Mouse (Mus musculus) lung, embryonic 14.5 days (tissue): ENCODE results near the gene Dhrs9. TPM values are rescaled to one million over a fixed set of nuclear protein-coding genes. Genes with fewer than 3 reads are reported as not detected.
A peak's percentile ranks its signal among the peaks of the same experiment; 100 is the strongest.

Source experiments
- ATAC-seq: fragments of 200-750 bp; cut with Nextera tagmentation; 2 replicates; pipeline ENCODE4 v1.8.0; 2017; ENCODE audit warnings: mild to moderate bottlenecking, moderate TSS enrichment, moderate library complexity; ENCODE audit not compliant: insufficient read depth
- DNase-seq: peaks from one replicate; pipeline ENCODE4 v3.0.0-alpha.2; 2015
- H3K27ac ChIP-seq: fragments of 300-500 bp; sonication (generic); 2 replicates; pipeline ENCODE4 v1.5.1; 2014; ENCODE audit warnings: low read depth, mild to moderate bottlenecking, moderate library complexity
- H3K27me3 ChIP-seq: fragments of 300-500 bp; sonication (generic); 2 replicates; pipeline ENCODE4 v1.6.1; 2014; ENCODE audit warnings: low read length, control low read depth; ENCODE audit not compliant: insufficient read depth
- H3K36me3 ChIP-seq: fragments of 300-500 bp; sonication (generic); 2 replicates; pipeline ENCODE4 v1.6.1; 2014; ENCODE audit warnings: control low read depth; ENCODE audit not compliant: insufficient read depth
- H3K4me1 ChIP-seq: fragments of 300-500 bp; sonication (generic); 2 replicates; pipeline ENCODE4 v1.6.1; 2014; ENCODE audit warnings: antibody characterized with exemption, control low read depth; ENCODE audit not compliant: insufficient read depth
- H3K4me2 ChIP-seq: fragments of 300-500 bp; sonication (generic); 2 replicates; pipeline ENCODE4 v1.6.1; 2014; ENCODE audit warnings: mild to moderate bottlenecking
- H3K4me3 ChIP-seq: fragments of 300-500 bp; sonication (generic); 2 replicates; pipeline ENCODE4 v1.5.1; 2014; ENCODE audit warnings: low read depth, low read length
- H3K9ac ChIP-seq: fragments of 300-500 bp; sonication (generic); 2 replicates; pipeline ENCODE4 v1.6.1; 2014
- H3K9me3 ChIP-seq: fragments of 300-500 bp; sonication (generic); 2 replicates; pipeline ENCODE4 v1.6.1; 2016; ENCODE audit warnings: low read depth, low read length, control low read depth
- CTCF ChIP-seq: IDR thresholded peaks from 2 replicates; pipeline ENCODE4 v1.5.1; 2016; ENCODE audit warnings: antibody characterized with exemption, low read depth
- WGBS: fragments of 180-500 bp; shearing (Covaris S2); extraction: QIAGEN DNeasy Blood & Tissue Kit; methylation state at CpG from one replicate; pipeline ENCODE4 v1.1.7; 2014; 5-methylcytosine and 5-hydroxymethylcytosine counted together
- polyA plus RNA-seq: library from polyadenylated mRNA; unstranded; fragments of >200 nt; fragmentation: Nextera tagmentation; extraction: Ambion mirVana; gene quantifications from 2 replicates; pipeline ENCODE4 v1.2.1, GENCODE M21; 2014

The Dhrs9 gene
- polyA plus RNA-seq, 1 experiment from 2014 or later = not detected

DNA sequence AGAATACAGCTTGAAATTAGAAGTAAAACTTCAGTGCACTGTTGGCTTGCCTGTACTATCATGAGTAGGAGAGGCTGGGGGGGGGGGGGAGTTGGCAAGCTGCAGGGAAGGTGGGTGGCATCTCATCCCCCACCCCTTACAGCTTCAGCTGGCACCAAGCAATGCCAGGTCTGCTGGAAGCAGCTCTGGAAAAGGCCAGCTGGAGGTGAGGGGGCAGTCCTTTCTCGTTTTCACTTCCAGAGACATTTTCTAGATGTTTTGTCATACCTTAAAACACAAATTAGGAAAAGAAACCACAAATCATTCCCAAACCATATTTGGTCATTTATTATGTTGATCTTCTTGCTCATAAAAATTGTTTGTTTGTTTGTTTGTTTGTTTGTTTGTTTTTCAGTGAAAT is 444 bp upstream of the Dhrs9 start:
- H3K27me3 ChIP-seq = no peaks in the 10 kb centered on the region
- H3K36me3 ChIP-seq = no peaks in the 10 kb centered on the region
- H3K4me2 ChIP-seq = no peak overlapping the region
- H3K9me3 ChIP-seq = no peaks in the 10 kb centered on the region
- no peak overlapping the region for H3K9ac ChIP-seq
- no peak overlapping the region for H3K27ac ChIP-seq
- no peak for TF ChIP-seq CTCF
- 17% methylated on average over 1 of the region's 1 CpGs for WGBS
- H3K4me3 ChIP-seq = no peak overlapping the region
- H3K4me1 ChIP-seq = no peaks in the 10 kb centered on the region
- ATAC-seq (no peak), DNase-seq (no peak)

DNA sequence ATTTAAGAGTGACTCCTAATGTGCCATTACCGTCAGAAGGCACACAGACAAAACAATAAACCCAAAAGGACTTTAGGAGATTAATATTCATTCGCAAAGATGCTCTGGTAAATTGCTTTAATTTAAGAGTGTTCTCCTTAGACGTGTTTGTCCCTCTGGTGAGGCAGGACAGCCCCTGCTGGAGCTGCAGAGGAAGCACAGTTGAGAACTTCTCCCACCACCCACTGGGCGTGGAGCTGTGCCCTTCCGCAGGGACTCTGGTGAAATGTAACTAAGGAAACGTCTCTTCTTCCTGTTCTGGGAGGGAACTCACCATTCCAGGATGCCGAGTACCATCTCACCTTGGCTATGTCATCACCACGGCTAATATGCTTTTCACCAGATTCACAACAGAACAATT is 1.5 kb downstream of the Dhrs9 start:
- DNase-seq = peak; percentile 40
- no peak for ATAC-seq
- TF ChIP-seq CTCF = peak; percentile 56
- Histone ChIP-seq H3K27me3 (no peaks in the 10 kb centered on the region), H3K9me3 (no peaks in the 10 kb centered on the region), H3K36me3 (no peaks in the 10 kb centered on the region), H3K4me2 (no peak overlapping the region), H3K4me3 (no peak overlapping the region), H3K9ac (no peak overlapping the region), H3K4me1 (no peaks in the 10 kb centered on the region), H3K27ac (no peak overlapping the region)
- WGBS = 44% methylated on average over 8 of the region's 8 CpGs

DNA sequence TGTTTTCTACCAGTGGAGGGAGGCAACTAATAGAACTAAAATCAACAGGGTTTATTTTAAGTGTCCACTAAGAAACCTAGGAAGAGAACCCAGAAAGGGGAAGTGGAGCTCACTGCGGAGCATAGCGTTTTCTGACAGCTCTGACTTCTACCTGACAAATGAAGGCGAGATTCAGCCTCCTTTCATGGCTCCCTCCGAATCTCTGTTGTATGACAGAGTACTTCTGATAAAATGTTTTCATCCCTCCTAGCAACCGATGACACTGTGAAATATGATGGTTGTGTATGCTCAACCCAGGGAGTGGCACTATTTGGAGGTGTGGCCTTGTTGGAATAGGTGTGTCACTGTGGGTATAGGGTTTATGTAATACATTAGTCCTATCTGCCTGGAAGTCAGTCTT is 2.6 kb downstream of the Dhrs9 start:
- TF ChIP-seq CTCF = no peak
- H3K27ac ChIP-seq = no peak overlapping the region
- no peak for DNase-seq
- ATAC-seq = no peak
- no peaks in the 10 kb centered on the region for H3K27me3 ChIP-seq
- H3K4me3 ChIP-seq = no peak overlapping the region
- no peaks in the 10 kb centered on the region for H3K9me3 ChIP-seq
- no peak overlapping the region for H3K9ac ChIP-seq
- no peak overlapping the region for H3K4me2 ChIP-seq
- WGBS = 71% methylated on average over 5 of the region's 5 CpGs
- no peaks in the 10 kb centered on the region for H3K4me1 ChIP-seq
- no peaks in the 10 kb centered on the region for H3K36me3 ChIP-seq

DNA sequence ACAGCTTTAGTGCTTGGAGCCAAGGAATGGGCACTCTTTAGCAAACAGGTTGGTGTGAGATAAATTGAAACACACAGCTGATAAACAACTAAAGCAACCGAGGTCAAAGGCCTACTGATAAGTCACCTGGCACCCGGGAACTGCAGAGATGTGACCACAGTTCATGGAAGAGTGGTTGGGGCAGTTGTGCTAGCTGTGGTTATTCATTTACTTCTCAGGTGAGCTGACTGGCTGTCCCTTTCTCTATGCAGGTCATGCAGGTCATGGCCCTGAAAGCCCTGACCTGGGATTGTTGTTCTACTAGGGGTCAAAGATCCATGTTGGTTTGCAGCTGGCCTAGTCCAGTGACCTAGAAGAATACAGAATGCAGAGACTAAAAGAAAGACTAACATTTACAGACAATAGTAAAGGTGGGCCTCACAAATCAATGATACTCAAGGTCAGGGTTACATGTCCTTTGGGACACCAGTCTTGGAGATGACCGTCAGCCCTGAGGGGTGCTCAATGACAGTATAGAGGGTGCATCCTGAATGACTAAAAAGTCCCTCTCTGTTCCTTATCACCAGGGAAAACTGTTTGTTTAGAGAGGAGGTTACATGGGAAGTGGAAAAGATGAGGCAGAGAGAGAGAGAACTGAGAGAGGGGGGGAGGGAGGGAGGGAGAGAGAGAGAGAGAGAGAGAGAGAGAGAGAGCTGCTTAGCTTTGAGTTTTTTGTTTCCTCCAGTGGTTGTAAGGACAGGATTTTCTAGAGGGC is 6.0 kb downstream of the Dhrs9 start:
- WGBS = 25% methylated on average over 3 of the region's 3 CpGs
- H3K9me3 ChIP-seq = no peaks in the 10 kb centered on the region
- no peak overlapping the region for H3K9ac ChIP-seq
- no peak for DNase-seq
- H3K4me3 ChIP-seq = no peak overlapping the region
- no peak for ATAC-seq
- TF ChIP-seq CTCF = no peak
- H3K27me3 ChIP-seq = no peaks in the 10 kb centered on the region
- H3K4me2 ChIP-seq = no peak overlapping the region
- no peaks in the 10 kb centered on the region for H3K36me3 ChIP-seq
- no peak overlapping the region for H3K27ac ChIP-seq
- no peaks in the 10 kb centered on the region for H3K4me1 ChIP-seq

DNA sequence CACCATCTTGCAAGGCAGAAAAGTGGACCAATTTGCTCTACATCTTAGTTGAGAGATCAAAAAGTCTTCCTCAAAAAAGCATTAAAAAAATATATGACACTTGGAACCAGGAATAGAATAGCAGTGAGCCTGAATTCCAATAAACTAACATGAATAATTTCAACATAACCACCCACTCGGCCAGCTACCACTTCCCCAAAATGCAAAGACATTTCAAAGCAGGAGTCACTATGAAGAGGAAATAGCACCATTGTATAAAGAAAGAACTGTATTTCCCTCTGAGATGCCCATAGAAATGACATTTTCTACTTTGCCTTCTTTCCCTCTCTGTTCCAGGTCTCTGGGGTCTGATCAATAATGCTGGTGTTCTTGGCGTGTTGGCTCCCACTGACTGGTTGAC is 13.7 kb downstream of the Dhrs9 start:
- Histone ChIP-seq H3K9ac (no peak overlapping the region), H3K4me3 (no peak overlapping the region), H3K36me3 (no peaks in the 10 kb centered on the region), H3K9me3 (no peaks in the 10 kb centered on the region), H3K4me2 (no peak overlapping the region), H3K27ac (no peak overlapping the region), H3K27me3 (no peaks in the 10 kb centered on the region), H3K4me1 (no peaks in the 10 kb centered on the region)
- DNase-seq = no peak
- no peak for TF ChIP-seq CTCF
- 75% methylated on average over 2 of the region's 2 CpGs for WGBS
- ATAC-seq = no peak

DNA sequence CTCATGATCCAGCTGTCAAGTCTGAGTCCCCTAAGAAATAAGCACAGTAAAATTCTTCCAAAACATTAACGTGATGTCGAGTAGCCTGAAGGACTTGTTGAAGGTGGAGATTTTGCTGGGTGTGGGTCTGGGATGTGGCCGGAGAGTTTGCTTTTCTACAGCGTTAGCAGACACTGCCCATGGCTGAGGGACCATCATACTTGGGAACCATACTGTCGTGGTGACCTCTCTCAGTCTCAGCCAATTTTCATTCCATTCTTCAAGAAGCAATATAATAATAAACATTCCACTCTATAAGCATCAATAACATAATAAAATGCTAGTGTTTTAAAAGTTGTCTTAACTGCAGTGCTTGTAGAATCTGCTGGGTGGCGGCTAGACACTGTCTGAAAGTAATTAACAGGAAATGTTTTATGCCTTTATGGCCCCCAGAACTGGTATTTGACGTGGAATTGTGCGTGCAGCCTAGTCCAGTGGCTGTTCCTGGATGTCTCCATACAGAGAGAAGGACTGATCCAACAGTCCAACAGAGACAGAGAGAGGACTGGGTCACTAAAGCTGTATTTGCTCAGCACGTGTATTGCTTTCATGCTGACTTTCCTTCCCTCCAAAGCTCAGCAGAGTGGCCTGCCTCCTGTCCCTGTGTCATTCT is 15.5 kb downstream of the Dhrs9 start:
- ATAC-seq (no peak), DNase-seq (no peak)
- Histone ChIP-seq H3K4me2 (no peak overlapping the region), H3K4me1 (no peaks in the 10 kb centered on the region), H3K9me3 (no peaks in the 10 kb centered on the region), H3K4me3 (no peak overlapping the region), H3K27ac (no peak overlapping the region), H3K27me3 (no peaks in the 10 kb centered on the region), H3K36me3 (no peaks in the 10 kb centered on the region), H3K9ac (no peak overlapping the region)
- TF ChIP-seq CTCF = no peak
- WGBS = 57% methylated on average over 9 of the region's 9 CpGs

DNA sequence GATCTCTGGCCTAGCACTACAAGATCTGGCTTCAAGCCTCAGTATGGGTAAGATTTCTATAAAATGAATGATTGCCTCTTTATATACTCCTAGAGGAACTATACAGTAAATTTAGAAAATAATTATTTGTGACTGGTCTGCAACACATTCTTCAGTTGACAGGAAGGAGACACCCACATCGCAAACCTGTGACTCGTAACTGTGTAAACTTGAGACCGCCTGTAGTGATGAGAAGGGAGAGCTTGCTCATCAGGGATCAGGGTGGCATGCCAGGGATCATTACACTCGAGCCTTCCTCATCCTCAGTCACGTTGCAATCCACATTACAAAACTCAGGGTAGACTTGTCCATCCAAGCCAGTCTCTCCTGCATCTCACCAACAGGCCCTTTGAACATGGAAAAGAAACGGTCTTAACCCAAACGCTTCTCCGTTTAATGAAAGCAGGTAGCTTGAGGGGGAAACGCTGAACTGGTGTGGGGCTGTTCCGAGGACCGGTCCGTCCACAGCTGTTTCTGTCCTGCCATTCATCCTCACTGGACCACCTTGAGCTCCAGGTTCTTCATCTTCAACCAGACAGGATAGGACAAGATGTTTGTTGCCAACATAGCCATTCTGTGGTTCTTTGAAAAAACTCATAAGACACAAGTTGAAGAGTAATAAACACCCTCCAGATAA is 16.7 kb downstream of the Dhrs9 start:
- no peak for DNase-seq

More for the DNA sequence above, 16.7 kb downstream of the Dhrs9 start:
- Histone ChIP-seq H3K36me3 (no peaks in the 10 kb centered on the region), H3K4me1 (no peaks in the 10 kb centered on the region), H3K27ac (no peak overlapping the region), H3K4me3 (no peak overlapping the region), H3K27me3 (no peaks in the 10 kb centered on the region), H3K9me3 (no peaks in the 10 kb centered on the region), H3K9ac (no peak overlapping the region), H3K4me2 (no peak overlapping the region)
- 85% methylated on average over 12 of the region's 12 CpGs for WGBS
- ATAC-seq = no peak
- TF ChIP-seq CTCF = no peak
